Mouse (Mus musculus): ENCODE results near the gene Dpyd.

The Dpyd gene

DNA sequence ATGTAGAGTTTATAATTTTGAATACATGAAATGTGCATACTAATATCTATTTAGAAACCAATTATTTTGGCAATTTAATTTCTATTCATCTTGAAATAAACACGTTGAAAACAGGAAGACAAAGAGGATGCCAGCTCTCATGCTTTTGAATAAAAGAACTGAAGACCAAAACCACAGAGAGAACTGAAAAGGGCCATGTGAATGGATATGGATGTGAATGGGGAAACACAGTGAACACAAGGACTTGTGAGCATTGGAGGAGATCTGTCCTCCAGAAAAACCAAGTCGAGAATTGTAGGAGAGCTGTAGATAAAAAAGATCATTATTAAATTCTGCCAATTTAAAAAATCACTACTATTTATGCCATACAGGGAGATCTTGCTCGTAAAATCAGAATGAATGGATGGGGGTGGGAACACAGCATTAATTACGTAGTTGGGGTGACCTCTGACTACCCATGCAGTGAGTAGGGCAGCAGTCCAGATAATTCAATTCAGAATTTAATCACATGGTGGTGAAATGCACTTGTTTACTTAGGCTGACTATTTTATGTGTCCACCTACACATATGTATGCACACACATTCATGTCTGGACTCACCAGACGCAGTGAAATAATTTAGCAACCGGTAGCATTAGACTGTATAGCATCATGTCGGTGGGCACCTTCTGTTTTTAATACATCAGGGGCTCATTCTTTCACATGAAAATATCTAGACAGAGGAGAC, 114.3 kb downstream of the Dpyd start:
- no peak for DNase-seq (ENCODE audit: low spot score in 2 of 2)

GRCm38 (mm10) chr3:118680803-118681202, 118.9 kb downstream of the Dpyd start:
- DNase-seq (ENCODE audit: low spot score in 2 of 2), result no peak

GRCm38 (mm10) chr3:118750269-118750668, 188.3 kb downstream of the Dpyd start:
- no peak for DNase-seq (ENCODE audit: low spot score in 2 of 2)

- no peak for DNase-seq (ENCODE audit: low spot score in 2 of 2)
These were observed 191.7 kb downstream of the Dpyd start for GRCm38 (mm10) chr3:118753623-118754022.

GRCm38 (mm10) chr3:118756099-118756498, 194.2 kb downstream of the Dpyd start:
- no peak for DNase-seq (ENCODE audit: low spot score in 2 of 2)

- no peak for DNase-seq (ENCODE audit: low spot score in 2 of 2)
These were observed 251.0 kb downstream of the Dpyd start for GRCm38 (mm10) chr3:118812885-118813284.

GRCm38 (mm10) chr3:118850613-118851527, 288.9 kb downstream of the Dpyd start:
- no peak for DNase-seq (ENCODE audit: low spot score in 2 of 2)

GRCm38 (mm10) chr3:118852711-118853110, 290.8 kb downstream of the Dpyd start:
- DNase-seq (ENCODE audit: low spot score in 2 of 2), result no peak

GRCm38 (mm10) chr3:118855411-118855810, 293.5 kb downstream of the Dpyd start:
- DNase-seq (ENCODE audit: low spot score in 2 of 2), result no peak

DNA sequence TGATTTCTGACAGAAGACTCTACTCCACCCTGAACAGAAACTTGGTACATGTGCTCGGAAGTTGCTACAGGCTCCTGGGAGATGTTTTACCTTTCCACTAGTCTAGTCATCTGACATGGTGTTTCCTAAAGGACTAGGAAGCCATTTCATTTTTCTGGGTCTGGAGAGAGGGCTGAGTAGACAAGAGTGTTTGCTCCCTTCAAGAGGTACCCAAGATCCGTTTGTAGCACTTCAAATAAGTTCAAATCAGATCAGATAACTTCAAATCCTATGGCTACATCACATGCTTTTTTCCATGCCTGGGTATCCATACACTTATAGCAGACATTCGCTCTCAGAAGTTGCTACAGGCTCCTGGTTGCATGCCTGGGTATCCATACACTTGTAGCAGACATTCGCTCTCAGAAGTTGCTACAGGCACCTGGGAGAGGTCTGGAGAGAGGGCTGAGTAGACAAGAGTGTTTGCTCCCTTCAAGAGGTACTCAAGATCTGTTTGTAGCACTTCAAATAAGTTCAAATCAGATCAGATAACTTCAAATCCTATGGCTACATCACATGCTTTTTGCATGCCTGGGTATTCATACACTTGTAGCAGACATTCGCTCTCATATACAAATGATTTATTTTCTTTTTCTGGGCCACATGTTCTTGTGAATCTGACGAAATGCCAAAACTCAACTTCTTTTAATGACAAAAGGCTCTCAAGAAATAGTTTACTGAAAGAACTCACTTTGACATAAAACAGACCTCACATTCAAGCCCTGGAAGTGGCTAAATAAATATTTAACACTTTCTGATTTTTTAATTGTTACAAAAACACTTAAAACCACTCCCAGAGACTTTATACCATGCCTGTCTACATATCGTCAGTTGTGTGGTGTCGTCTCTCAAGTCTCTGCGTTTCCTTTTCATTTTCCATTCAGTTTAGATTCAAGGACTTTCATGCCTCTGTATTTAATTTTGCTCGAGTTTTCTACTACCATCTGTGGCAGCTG, 307.5 kb downstream of the Dpyd start:
- no peak for DNase-seq (ENCODE audit: low spot score in 2 of 2)

GRCm38 (mm10) chr3:118875871-118876270, 313.9 kb downstream of the Dpyd start:
- no peak for DNase-seq (ENCODE audit: low spot score in 2 of 2)

GRCm38 (mm10) chr3:118899036-118899435, 337.1 kb downstream of the Dpyd start:
- no peak for DNase-seq (ENCODE audit: low spot score in 2 of 2)

- DNase-seq (ENCODE audit: low spot score in 2 of 2), result no peak
These were observed 429.4 kb downstream of the Dpyd start for GRCm38 (mm10) chr3:118991312-118991711.

GRCm38 (mm10) chr3:118991793-118992192, 429.9 kb downstream of the Dpyd start:
- DNase-seq (ENCODE audit: low spot score in 2 of 2), result no peak

- no peak for DNase-seq (ENCODE audit: low spot score in 2 of 2)
These were observed 459.3 kb downstream of the Dpyd start for GRCm38 (mm10) chr3:119021255-119021654.

DNA sequence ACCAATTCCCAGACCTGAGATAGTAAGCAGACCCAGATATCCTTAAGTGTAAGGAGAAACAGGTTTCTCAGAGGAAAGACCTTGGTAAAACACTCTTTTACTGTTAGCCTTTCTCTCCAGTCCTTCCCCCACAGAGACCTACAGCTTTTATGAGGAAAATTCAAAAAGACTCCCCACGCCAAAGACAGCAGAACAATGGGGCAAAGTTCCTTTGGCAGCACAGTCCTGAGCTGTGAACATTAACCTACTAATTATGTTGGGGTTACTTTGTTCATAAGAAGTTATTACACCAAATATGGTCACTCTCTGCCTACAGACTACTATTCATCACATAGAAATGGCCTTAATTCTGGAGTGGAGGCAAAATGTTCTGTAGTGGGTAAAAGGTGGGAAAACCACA, 480.7 kb downstream of the Dpyd start:
- no peak for DNase-seq (ENCODE audit: low spot score in 2 of 2)

- DNase-seq (ENCODE audit: low spot score in 2 of 2), result no peak
These were observed 494.2 kb downstream of the Dpyd start for GRCm38 (mm10) chr3:119056144-119056543.

DNA sequence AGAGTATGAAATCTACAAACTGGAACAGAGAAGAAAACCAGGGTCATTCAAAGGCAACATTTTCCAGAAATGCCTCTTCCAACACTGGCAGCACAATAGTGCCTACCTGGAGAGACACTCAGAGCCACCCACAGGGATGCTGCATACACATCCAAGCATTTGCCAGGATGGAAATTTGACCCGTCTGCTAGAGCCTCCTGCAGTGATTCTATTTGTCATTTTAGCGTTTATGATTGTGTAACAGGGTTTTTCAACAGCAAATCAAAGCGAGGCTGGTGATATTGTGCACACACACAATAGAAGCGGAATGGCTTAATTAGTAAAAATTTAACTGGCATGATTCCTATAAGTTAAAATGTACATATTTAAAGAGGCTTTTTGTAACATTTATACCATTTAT, 501.3 kb downstream of the Dpyd start:
- no peak for DNase-seq (ENCODE audit: low spot score in 2 of 2)

DNA sequence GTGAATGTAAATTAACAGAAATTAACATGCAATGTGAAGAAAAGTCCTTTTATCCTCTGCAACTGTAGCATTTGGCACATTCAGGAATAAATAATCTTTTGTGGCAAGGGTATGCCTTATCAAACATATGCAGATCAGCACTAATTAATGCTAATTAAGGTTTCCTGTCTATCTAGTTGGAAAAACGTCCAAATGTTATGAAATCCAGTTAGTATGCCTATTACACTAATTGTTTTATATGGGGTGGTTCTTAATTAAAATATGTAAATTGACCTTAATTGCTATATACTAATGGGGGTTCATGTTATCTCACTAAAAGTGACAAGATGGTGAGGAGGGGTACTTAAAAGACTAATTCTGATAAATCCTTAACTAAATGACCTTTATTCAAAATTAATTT, 501.7 kb downstream of the Dpyd start:
- DNase-seq (ENCODE audit: low spot score in 2 of 2), result no peak

GRCm38 (mm10) chr3:119064746-119065145, 502.8 kb downstream of the Dpyd start:
- no peak for DNase-seq (ENCODE audit: low spot score in 2 of 2)

GRCm38 (mm10) chr3:119067221-119067620, 505.3 kb downstream of the Dpyd start:
- peak in 1 of 2 experiments; percentile 22 for DNase-seq (ENCODE audit: low spot score in 2 of 2)

GRCm38 (mm10) chr3:119086618-119087017, 524.7 kb downstream of the Dpyd start:
- DNase-seq (ENCODE audit: low spot score in 2 of 2), result no peak
